Mouse (Mus musculus) liver, embryonic 14.5 days (tissue): ENCODE measurements around the gene Egr4.

ENCODE experiments used
- CTCF ChIP-seq: IDR thresholded peaks from 2 replicates; pipeline ENCODE4 v1.5.1; 2016; ENCODE audit warnings: antibody characterized with exemption, low read depth, control low read depth
- EP300 ChIP-seq: IDR thresholded peaks from 2 replicates; pipeline ENCODE4 v1.6.1; 2016; ENCODE audit warnings: antibody characterized with exemption, low read depth

GRCm38 (mm10) chr6:85502911-85503250 is 10.5 kb downstream of the Egr4 start, which contains the start of gene Fbxo41:
- TF ChIP-seq CTCF (no peak), EP300 (no peak)
